Mouse (Mus musculus) heart, postnatal 36 days (tissue): ENCODE data around the gene Sidt1. TPM values are rescaled to one million over a fixed set of nuclear protein-coding genes. Genes with fewer than 3 reads are reported as not detected.

Experiments used
- DNase-seq, 2 experiments: peaks; one replicate each; pipeline ENCODE4 v3.0.0; 2021 to 2022
- intact Hi-C: fragments of 180-260 bp; cut with DNase I; formaldehyde crosslinking; loops from one replicate; pipeline ENCODE4 v1.15.1; 2025
- total RNA-seq, 2 experiments: library from RNA; stranded (reverse); gene quantifications; 2 replicates each; pipeline ENCODE4 v1.2.3; 2021

Sidt1 gene
- under 1 TPM; 0.38 to 0.56 TPM for total RNA-seq

DNA sequence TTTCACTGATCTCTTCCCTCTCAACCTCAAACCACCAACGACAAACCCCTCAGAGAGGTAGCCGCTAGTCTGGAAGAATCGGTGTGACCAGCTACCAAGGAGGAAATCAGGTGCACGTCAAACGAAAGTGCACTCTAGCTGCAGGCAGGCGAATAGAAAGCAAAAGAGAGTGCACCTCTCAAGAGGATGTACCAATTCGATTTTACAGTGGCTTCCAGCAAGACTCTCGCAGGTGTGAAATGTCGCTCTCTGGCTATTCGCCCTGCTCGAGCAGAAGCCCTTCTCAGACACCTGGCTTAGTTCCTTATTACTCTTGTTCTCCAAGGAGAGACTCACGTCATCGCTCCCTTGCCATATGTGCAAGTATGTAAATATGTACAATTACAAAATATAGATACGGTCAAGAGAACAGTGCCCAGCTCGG, at the start of gene Sidt1:
Gene Sidt1 (minus strand): TSS at position 336 of the 424 bp plus-strand sequence.
- intact Hi-C loops = no loop called here
- DNase-seq = peak; percentile 11 to 12

DNA sequence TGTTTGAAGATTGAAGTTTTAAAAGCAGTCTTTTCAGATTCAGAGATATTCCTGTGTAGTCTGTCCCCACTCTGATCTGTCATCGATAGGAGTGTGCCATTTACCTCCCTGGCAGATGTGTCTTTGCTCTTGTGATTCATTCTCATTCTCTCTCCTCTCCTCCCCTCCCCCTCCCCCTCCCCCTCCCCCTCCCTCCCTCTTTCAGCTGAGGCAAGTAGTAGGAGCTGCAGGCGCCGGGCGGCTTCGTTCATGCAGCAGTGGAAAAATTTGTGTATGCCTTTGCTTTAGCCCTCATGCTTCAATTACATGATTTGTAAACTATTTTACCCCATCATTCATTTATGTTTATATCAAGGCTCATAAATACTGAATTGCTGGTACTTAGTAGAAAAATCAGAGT, 48.6 kb upstream of the Sidt1 start:
- DNase-seq = no peak
- intact Hi-C loops = no loop called here

DNA sequence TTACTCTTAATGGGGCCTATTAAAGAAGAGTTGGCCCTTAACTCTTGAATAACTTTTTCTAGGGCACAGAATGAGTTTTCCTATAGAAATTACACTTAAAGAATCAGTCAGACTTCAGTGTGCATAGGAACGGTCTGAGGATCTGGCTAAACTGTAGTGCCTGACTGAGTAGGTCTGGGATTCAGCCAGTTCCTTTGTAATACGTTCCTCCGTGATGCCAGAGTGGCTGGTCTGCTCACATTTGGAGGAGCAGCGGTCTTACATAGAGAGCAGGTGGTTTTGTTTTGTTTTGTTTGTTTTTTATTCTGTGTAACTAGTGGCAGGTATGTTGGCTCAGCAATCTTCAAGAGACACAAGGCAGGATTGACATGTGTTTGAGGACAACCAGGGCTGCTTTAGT, 47.0 kb upstream of the Sidt1 start:
- DNase-seq = no peak
- intact Hi-C loops = no loop called here

DNA sequence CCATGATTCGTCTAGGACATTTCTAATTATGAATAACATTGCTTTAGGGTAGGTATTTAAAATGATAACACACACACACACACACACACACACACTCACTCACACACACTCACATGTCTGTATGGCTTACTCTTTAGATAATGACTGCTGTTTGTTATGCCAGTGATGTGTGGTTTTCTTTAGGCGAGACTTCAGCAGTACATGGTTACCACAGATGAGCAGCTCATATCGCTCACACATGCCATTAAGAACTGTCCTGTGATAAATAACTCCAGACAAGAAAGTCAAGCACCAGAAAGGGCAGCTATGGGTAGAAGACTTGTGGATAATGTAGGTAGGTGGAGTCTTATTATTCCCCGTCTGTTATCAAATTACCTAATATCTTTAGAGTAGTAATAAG, 42.5 kb upstream of the Sidt1 start:
- DNase-seq = no peak
- intact Hi-C loops = no loop called here

- intact Hi-C loops = loop anchor here (10.0 kb wide), 1 partner anchor 221 kb away; no protein-coding TSS in a partner anchor
- no peak for DNase-seq
Observed at GRCm38 (mm10) chr16:44365522-44365921, 32.5 kb upstream of the Sidt1 start.

DNA sequence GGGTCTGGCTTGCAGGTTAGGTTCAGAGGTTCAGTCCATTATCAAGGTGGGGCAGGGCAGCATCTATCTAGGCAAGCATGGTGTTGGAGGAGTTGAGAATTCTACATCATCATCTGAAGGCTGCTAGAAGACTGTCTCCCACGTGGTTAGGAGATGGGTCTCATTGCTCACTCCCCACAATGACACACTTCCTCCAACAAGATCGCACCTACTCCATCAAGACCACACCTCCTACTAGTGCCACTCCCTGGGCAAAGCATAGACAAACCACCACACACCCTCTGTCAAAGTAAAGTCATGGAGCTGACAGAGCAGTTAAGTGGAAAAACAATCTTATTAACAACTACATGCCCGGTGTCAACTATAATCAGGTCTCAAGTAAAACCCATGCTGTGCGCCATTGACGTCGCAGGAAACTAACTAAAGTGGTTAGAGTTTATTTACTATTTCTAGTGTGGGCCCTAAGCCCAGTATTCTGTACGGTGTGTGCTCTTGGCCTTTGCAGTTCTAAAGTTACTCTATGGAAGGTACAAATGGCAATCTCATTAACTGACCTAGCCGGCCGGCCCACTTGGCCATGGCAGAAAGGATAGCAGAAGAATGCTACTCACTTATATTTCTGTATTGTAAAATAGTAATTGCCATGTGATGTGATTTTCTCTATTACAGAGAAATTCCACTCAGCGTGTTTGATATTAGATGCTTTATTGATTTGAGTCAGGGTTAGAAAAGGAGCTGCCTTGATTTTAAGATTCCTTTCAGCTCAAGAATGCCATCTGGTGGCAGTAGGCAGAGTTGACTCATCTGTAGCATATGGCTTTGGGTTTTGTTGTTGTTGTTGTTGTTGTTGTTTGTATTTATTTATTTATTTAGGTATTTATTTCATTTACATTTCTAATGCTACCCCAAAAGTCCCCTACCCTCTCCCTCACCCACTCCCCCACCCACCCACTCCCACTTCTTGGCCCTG, 29.2 kb upstream of the Sidt1 start:
- intact Hi-C loops = loop anchor here (1.0 to 10.0 kb wide), 4 partner anchors 15 to 217 kb away; partner anchors contain the start of gene Spice1
- peak; percentile 28 to 46 for DNase-seq

GRCm38 (mm10) chr16:44357571-44358268, 24.7 kb upstream of the Sidt1 start:
- DNase-seq = peak; percentile 28 to 36
- intact Hi-C loops = no loop called here

DNA sequence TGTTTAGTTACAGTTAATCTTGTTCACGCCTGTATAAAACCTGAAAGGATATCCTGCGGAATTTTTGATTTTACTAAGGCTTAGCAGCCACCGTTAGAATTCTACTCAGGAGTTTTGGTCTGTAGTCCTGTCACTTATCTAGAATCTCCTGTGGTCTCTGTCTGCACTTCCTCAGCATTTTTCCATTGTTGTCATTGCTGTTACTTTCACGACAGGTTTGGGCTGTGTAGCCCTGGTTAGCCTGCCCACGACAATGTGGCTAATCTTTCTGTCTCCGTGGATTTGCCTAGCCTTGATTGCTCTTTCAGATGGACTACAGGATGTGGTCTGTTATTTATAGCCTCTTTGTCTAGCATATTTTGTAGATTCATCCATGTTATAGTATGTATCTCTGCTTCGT, 23.3 kb upstream of the Sidt1 start:
- intact Hi-C loops = no loop called here
- no peak for DNase-seq

DNA sequence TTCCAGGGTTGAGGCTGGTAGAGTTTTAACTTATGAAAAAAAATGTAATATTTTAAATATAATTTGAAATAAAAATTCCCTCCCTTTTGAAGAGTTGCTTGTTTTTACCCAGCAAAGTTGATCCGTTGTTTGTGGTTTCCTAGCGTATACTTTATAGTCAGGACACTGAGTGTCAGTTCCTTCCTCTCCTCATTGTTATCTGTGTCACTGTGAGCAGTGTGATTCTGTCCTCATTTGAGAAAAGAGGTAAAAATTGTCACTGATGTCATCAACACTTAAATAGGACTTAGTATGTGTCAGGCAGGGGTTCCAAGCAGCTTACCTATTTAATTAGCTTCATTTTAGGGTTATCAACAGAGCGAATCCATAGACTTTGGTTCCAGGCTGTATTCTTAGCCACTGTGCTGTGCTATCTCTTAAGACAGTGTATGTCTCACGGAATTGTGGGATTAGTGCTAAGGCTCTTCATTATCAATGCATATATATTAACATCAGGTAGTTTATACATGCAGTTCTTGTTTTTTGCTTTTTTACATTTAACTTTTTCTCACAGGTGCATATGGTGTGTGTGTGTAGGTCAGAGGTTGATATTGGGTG, 16.9 kb upstream of the Sidt1 start:
- intact Hi-C loops = loop anchor here (5.0 kb wide), 1 partner anchor 53 kb away; no protein-coding TSS in a partner anchor

GRCm38 (mm10) chr16:44347071-44347901, 14.3 kb upstream of the Sidt1 start, which contains the start of gene Spice1:
Gene Spice1 (plus strand): TSS chr16:44347121.
- peak; percentile 93 to 97 for DNase-seq
- intact Hi-C loops = loop anchor here (1.0 to 5.0 kb wide), 2 partner anchors 15 to 50 kb away; no protein-coding TSS in a partner anchor

More for the DNA sequence above, 16.9 kb upstream of the Sidt1 start:
- no peak for DNase-seq

DNA sequence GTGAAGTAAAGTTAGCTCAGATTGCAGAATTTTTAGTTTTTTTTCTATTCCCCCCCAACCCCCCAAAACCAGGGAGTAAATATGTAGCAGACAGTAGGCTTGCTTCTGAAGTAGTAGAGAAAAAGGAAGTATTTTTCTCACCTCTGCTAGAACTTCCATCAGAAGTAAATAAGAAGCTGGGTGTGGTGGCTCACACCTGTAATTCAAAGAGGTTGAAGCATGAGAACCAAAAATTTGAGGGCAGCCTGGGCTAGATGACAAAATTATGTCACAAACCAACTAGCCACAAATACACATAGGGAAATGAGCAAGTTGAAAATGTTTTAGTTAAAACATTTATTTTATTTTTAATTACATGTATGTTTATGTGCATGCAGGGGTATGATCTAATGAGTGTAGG, 4.5 kb upstream of the Sidt1 start:
- DNase-seq = no peak
- intact Hi-C loops = no loop called here

DNA sequence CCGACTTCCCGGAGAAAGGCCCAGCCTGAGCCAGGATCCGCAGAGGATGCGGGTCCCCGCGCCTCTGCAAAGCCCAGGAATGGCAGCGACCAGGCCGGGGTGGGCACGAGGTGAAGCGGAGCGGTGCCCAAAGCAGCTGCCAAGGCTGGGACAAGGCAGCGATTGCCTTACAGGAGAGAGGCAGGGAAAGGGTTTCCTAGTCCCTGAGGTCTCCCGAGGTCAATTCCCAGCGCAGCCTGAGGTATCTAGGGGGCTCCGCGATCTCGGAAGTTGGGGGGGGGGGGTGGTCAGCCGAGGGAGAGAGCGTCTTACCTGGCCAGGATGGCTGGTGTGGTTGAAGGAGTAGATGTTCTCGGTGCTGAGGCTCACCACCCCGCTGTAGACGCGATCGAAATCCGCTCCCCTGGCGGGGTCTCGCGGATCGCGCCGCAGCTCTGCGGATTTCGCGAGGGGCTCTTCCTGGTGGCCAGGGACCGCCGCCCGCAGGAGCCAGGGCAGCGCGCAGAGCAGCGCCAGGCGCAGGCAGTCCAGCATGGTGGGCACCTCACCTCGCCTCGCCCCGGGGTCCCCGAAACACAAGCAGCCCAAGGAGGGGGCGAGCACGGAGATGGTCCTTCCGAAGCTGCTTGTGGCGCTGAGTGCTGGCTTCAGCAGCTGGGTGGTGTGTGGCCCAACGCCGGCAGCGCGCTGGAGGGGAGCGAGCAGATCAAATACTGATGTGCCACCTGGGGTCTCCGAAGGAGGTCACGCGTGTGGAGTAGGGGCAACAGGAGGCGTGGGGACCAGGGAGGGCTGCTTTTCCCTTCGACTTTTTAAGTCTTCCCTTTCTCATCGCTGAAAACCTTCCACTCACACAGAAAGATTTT, 768 bp downstream of the Sidt1 start:
- peak; percentile 14 to 31 for DNase-seq
- intact Hi-C loops = no loop called here

- intact Hi-C loops = no loop called here
- DNase-seq = no peak
Observed at GRCm38 (mm10) chr16:44331671-44331994, 1.4 kb downstream of the Sidt1 start.

DNA sequence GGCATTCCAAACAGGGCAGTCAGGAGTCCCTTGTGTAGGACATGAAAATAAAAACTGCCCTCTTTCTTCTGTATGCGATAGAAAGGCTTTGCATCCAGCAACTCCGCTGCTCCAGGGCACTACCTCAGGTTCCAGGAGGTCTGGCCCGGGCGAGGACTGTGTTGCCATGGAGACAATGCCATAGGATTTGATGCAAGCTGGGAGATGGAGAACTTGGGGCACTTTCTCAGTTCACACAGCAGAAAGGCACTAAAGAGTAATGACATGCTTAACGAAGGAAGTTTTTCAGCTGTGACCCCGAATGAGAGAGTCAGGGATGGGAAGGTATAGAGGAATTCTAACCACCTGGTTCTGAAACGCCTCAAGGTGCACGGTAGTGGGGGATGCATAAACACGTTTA, 1.8 kb downstream of the Sidt1 start:
- intact Hi-C loops = no loop called here
- DNase-seq = no peak

- intact Hi-C loops = no loop called here
- DNase-seq = no peak
Observed at GRCm38 (mm10) chr16:44330657-44331056, 2.3 kb downstream of the Sidt1 start.

- intact Hi-C loops = no loop called here
- DNase-seq = no peak
Observed at GRCm38 (mm10) chr16:44328644-44329043, 4.4 kb downstream of the Sidt1 start.

GRCm38 (mm10) chr16:44320232-44320631, 12.8 kb downstream of the Sidt1 start:
- intact Hi-C loops = no loop called here
- no peak for DNase-seq

- intact Hi-C loops = no loop called here
- DNase-seq = no peak
Observed at GRCm38 (mm10) chr16:44316350-44316749, 16.6 kb downstream of the Sidt1 start.

DNA sequence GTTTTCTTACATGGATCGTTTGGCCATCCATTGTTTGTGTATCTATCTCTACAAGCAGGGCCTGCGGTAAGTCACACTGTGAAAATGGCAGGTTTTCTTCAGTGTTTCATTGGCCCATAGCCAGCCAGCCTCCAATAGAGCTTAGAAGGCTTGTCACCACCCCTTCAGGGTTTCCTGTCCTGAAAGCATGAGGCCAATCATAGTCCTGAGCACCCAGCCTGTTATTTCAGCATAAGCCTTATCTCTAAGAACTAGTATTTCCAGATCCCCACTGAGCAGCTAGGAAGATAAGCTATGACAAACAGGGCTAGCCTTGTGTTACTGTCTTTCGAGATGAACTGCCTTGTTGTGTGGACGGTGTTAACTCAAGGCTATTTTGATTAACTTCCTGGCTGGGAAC, 19.6 kb downstream of the Sidt1 start:
- DNase-seq = no peak
- intact Hi-C loops = no loop called here
